Mouse (Mus musculus) G1E (cell line): Measurements from ENCODE around the gene Plxdc2. TPM values are rescaled to one million over a fixed set of nuclear protein-coding genes. Genes with fewer than 3 reads are reported as not detected.

ENCODE experiments used
- ATAC-seq: 2 replicates; pipeline ENCODE4 v1.8.0; 2016; ENCODE audit warnings: mild to moderate bottlenecking; ENCODE audit not compliant: insufficient number of reproducible peaks, poor library complexity, low FRiP score, severe bottlenecking; ENCODE audit errors: extremely low read depth
- DNase-seq: peaks from one replicate; pipeline ENCODE4 v3.0.0; 2012; ENCODE audit warnings: low spot score
- H3K27me3 ChIP-seq: 2 replicates; pipeline ENCODE4 v1.6.1; 2012; ENCODE audit warnings: mild to moderate bottlenecking, low read length, inconsistent platforms; ENCODE audit not compliant: insufficient read depth
- H3K36me3 ChIP-seq: replicated peaks from 2 replicates; pipeline ENCODE3; 2012; ENCODE audit warnings: mild to moderate bottlenecking, inconsistent platforms
- H3K4me1 ChIP-seq: 2 replicates; pipeline ENCODE4 v1.6.1; 2012; ENCODE audit warnings: low read depth, low read length, inconsistent platforms, mixed read lengths; ENCODE audit not compliant: insufficient read depth
- H3K4me3 ChIP-seq: 2 replicates; pipeline ENCODE4 v1.5.1; 2012; ENCODE audit warnings: low read depth, mild to moderate bottlenecking, inconsistent platforms, low read length, moderate library complexity, mixed read lengths
- H3K9me3 ChIP-seq: replicated peaks from 2 replicates; pipeline ENCODE4 v1.6.1; 2012; ENCODE audit warnings: inconsistent platforms
- CTCF ChIP-seq: IDR thresholded peaks from 2 replicates; pipeline ENCODE4 v1.5.1; 2012; ENCODE audit warnings: low read depth, low read length, inconsistent platforms, mixed read lengths
- GATA1 ChIP-seq: IDR thresholded peaks from 2 replicates; pipeline ENCODE4 v1.6.1; 2012; ENCODE audit warnings: borderline replicate concordance, low read length, inconsistent platforms, mixed read lengths
- GATA2 ChIP-seq: IDR thresholded peaks from 2 replicates; pipeline ENCODE4 v1.6.1; 2012; ENCODE audit warnings: low read depth, low read length, inconsistent platforms, borderline replicate concordance
- POLR2AphosphoS5 ChIP-seq: IDR thresholded peaks from 2 replicates; pipeline ENCODE4 v1.6.1; 2012; ENCODE audit warnings: low read depth, low read length, inconsistent platforms; ENCODE audit not compliant: insufficient replicate concordance
- TAL1 ChIP-seq: conservative IDR thresholded peaks from 2 replicates; pipeline ENCODE4 v1.6.1; 2012; ENCODE audit warnings: low read depth, low read length, inconsistent platforms, mixed read lengths
- polyA plus RNA-seq: library from polyadenylated mRNA; stranded (reverse); fragments of >175 nt; gene quantifications from 2 replicates; pipeline ENCODE4 v1.2.3, GENCODE M21; 2012
- total RNA-seq, 2 experiments: library from RNA; stranded (forward) in 1 of 2; stranded (reverse) in 1 of 2; fragments of 200-1000 nt in 1 of 2; fragments of >200 nt in 1 of 2; fragmentation: Nextera tagmentation in 1 of 2; gene quantifications; 2 replicates each; pipeline ENCODE4 v1.2.3; 2014 to 2017

Plxdc2 gene
- total and polyA plus RNA-seq, 3 experiments, result 0.05 TPM; not detected in 2

GRCm38 (mm10) chr2:16642061-16642460 lies 286.0 kb downstream of the Plxdc2 start:
- Histone ChIP-seq H3K9me3 (no peaks in the 10 kb centered on the region), H3K4me3 (no peak overlapping the region), H3K36me3 (no peaks in the 10 kb centered on the region), H3K4me1 (no peaks in the 10 kb centered on the region), H3K27me3 (no peaks in the 10 kb centered on the region)
- TF ChIP-seq GATA1, result no peak
- no peak for TF ChIP-seq TAL1
- DNase-seq (no peak), ATAC-seq (no peak)

GRCm38 (mm10) chr2:16651713-16652112 lies 295.6 kb downstream of the Plxdc2 start:
- H3K27me3 ChIP-seq, result no peaks in the 10 kb centered on the region
- H3K9me3 ChIP-seq, result no peaks in the 10 kb centered on the region
- ATAC-seq (no peak), DNase-seq (no peak)
- no peaks in the 10 kb centered on the region for H3K36me3 ChIP-seq
- H3K4me3 ChIP-seq, result no peak overlapping the region
- H3K4me1 ChIP-seq, result no peaks in the 10 kb centered on the region
- TF ChIP-seq GATA2 (no peak), GATA1 (no peak), POLR2AphosphoS5 (no peak), CTCF (no peak), TAL1 (no peak)

GRCm38 (mm10) chr2:16664516-16664915 lies 308.4 kb downstream of the Plxdc2 start:
- no peak for DNase-seq
- H3K4me3 ChIP-seq, result no peak overlapping the region
- ATAC-seq, result no peak
- no peaks in the 10 kb centered on the region for H3K4me1 ChIP-seq
- TF ChIP-seq GATA2 (no peak), POLR2AphosphoS5 (no peak), GATA1 (no peak), TAL1 (no peak), CTCF (no peak)
- H3K9me3 ChIP-seq, result no peaks in the 10 kb centered on the region
- no peaks in the 10 kb centered on the region for H3K27me3 ChIP-seq
- H3K36me3 ChIP-seq, result no peaks in the 10 kb centered on the region

GRCm38 (mm10) chr2:16668391-16668790 lies 312.3 kb downstream of the Plxdc2 start:
- Histone ChIP-seq H3K9me3 (no peaks in the 10 kb centered on the region), H3K4me3 (no peak overlapping the region), H3K36me3 (no peaks in the 10 kb centered on the region), H3K4me1 (no peaks in the 10 kb centered on the region), H3K27me3 (no peaks in the 10 kb centered on the region)
- no peak for TF ChIP-seq GATA1
- no peak for TF ChIP-seq GATA2
- TF ChIP-seq POLR2AphosphoS5, result no peak
- TF ChIP-seq CTCF, result no peak
- no peak for TF ChIP-seq TAL1
- DNase-seq (no peak), ATAC-seq (no peak)

GRCm38 (mm10) chr2:16682905-16683304 lies 326.8 kb downstream of the Plxdc2 start:
- TF ChIP-seq POLR2AphosphoS5, result no peak
- no peak for TF ChIP-seq GATA1
- no peak for TF ChIP-seq GATA2
- no peak for TF ChIP-seq CTCF
- TF ChIP-seq TAL1, result no peak
- no peak for DNase-seq
- H3K4me3 ChIP-seq, result no peak overlapping the region
- no peaks in the 10 kb centered on the region for H3K36me3 ChIP-seq
- H3K9me3 ChIP-seq, result no peaks in the 10 kb centered on the region
- ATAC-seq, result no peak
- H3K4me1 ChIP-seq, result no peaks in the 10 kb centered on the region
- H3K27me3 ChIP-seq, result no peaks in the 10 kb centered on the region

- Histone ChIP-seq H3K27me3 (no peaks in the 10 kb centered on the region), H3K4me1 (no peaks in the 10 kb centered on the region), H3K4me3 (no peak overlapping the region), H3K36me3 (no peaks in the 10 kb centered on the region), H3K9me3 (no peaks in the 10 kb centered on the region)
- TF ChIP-seq TAL1 (no peak), GATA2 (no peak), GATA1 (no peak), POLR2AphosphoS5 (no peak), CTCF (no peak)
- DNase-seq, result no peak
- no peak for ATAC-seq
Measured at GRCm38 (mm10) chr2:16683739-16684138, 327.6 kb downstream of the Plxdc2 start.

- no peaks in the 10 kb centered on the region for H3K27me3 ChIP-seq
- ATAC-seq, result no peak
- no peaks in the 10 kb centered on the region for H3K4me1 ChIP-seq
- TF ChIP-seq TAL1 (no peak), CTCF (no peak), POLR2AphosphoS5 (no peak), GATA2 (no peak), GATA1 (no peak)
- no peaks in the 10 kb centered on the region for H3K36me3 ChIP-seq
- no peak overlapping the region for H3K4me3 ChIP-seq
- no peaks in the 10 kb centered on the region for H3K9me3 ChIP-seq
- no peak for DNase-seq
Measured at GRCm38 (mm10) chr2:16684529-16684928, 328.4 kb downstream of the Plxdc2 start.
